Mouse (Mus musculus) left cerebral cortex, postnatal 10 days (tissue): ENCODE measurements around the gene Arhgap15. TPM values are rescaled to one million over a fixed set of nuclear protein-coding genes. Genes with fewer than 3 reads are reported as not detected.

Source experiments
- DNase-seq, 2 experiments: peaks; one replicate each; pipeline ENCODE4 v3.0.0; 2021 to 2022; ENCODE audit warnings: low spot score in 2 of 2, mixed read lengths in 1 of 2; ENCODE audit errors: extremely low spot score in 1 of 2
- intact Hi-C: fragments of 180-260 bp; cut with DNase I; formaldehyde crosslinking; loops from one replicate; pipeline ENCODE4 v1.15.1; 2025
- total RNA-seq, 2 experiments: library from RNA; stranded (reverse); gene quantifications; 2 replicates each; pipeline ENCODE4 v1.2.3; 2021

Gene Arhgap15
- total RNA-seq, 2 experiments from 2014 or later = 6.3 to 6.9 TPM

DNA sequence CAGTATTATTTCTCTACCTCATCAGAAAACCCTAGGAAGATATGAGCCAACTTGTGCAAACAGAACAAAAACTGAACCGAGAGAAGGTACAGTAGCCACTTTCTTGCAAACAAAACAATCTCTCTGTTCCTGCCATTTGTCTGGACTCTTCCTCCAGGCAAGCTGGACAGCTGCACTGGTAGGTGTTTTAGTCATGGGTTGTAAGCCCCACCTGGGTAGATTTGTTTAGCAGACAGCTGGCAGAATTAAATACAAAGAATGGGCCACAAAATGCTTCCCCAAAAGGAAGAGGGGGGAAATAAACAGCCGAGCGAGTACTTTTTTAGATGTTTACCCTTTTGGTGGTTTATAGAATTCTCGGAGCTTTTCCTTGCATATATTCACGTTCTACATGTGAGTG, 688.0 kb downstream of the Arhgap15 start:
- intact Hi-C loops = no loop called here
- no peak for DNase-seq

GRCm38 (mm10) chr2:44437496-44438057, 689.0 kb downstream of the Arhgap15 start:
- no peak for DNase-seq
- intact Hi-C loops = no loop called here

- intact Hi-C loops = no loop called here
These were observed 689.4 kb downstream of the Arhgap15 start for GRCm38 (mm10) chr2:44438070-44438469.

GRCm38 (mm10) chr2:44444938-44445337, 696.3 kb downstream of the Arhgap15 start:
- intact Hi-C loops = no loop called here
- no peak for DNase-seq

More at GRCm38 (mm10) chr2:44438070-44438469, 689.4 kb downstream of the Arhgap15 start:
- no peak for DNase-seq

Other genes starting within 250 kb of the Arhgap15 start
- gene Kynu, start 193.5 kb upstream of the Arhgap15 start, total RNA-seq = under 1 TPM in 1 of 2 experiments, not detected in 1; 0.32 TPM